Mouse (Mus musculus) small intestine, adult 2 months (tissue): ENCODE measurements around the gene Brd2.

Experiments
- CTCF ChIP-seq: fragments of 200-500 bp; IDR thresholded peaks from 2 replicates; pipeline ENCODE4 v1.5.1; 2012; ENCODE audit warnings: low read depth, mild to moderate bottlenecking, control low read depth, inconsistent platforms, low read length, moderate library complexity, mixed read lengths; ENCODE audit not compliant: insufficient replicate concordance, insufficient read length; ENCODE audit errors: extremely low read depth
- POLR2A ChIP-seq: fragments of 200-500 bp; IDR thresholded peaks from 2 replicates; pipeline ENCODE4 v1.6.1; 2012; ENCODE audit warnings: low read depth, mild to moderate bottlenecking, control low read depth, inconsistent platforms, low read length, moderate library complexity

DNA sequence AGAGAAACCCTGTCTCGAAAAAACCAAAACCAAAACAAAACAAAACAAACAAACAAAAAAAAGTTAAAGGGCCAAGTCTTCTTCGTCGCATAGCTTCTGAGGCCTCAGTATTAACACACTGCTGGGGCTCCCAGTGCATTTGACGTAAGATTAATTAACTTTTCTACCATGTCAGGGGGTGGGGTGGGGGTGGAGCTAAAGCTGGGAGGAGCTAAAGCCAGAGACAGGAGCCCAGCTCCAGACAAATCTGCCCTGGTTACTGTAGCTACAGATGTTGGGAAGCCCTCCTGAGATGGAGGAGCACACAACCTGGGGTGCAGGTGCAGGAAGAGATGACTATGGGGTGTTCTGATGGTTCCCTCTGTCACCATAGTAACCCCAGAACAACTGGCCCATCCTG is 44.3 kb downstream of the Brd2 start:
- TF ChIP-seq POLR2A (no peak), CTCF (no peak)
